Mouse (Mus musculus): Measurements from ENCODE around the gene Gm43518. TPM values are rescaled to one million over a fixed set of nuclear protein-coding genes. Genes with fewer than 3 reads are reported as not detected.

The Gm43518 gene
- polyA plus RNA-seq, 1 experiment from 2014 or later: 2.7 TPM

- WGBS: 66% methylated on average over 18 of the region's 18 CpGs
- no peak for ATAC-seq (ENCODE audit: low read depth)
- Histone ChIP-seq H3K4me1 (ENCODE audit: control insufficient read depth, insufficient read depth, low read length) (peaks cover 4% of the 10 kb centered on the region; the same call in 1 of the 2 replicates), H3K9me3 (ENCODE audit: control insufficient read depth, low read length) (no peaks in the 10 kb centered on the region), H3K9ac (replicated peaks; ENCODE audit: low read depth, low read length) (no peak overlapping the region), H3K27me3 (ENCODE audit: control insufficient read depth, insufficient read depth, low read length) (no peaks in the 10 kb centered on the region), H3K4me3 (ENCODE audit: low read depth, low read length) (no peak overlapping the region), H3K4me2 (ENCODE audit: low read depth, low read length) (no peak overlapping the region), H3K27ac (ENCODE audit: low read depth, low read length) (no peak overlapping the region), H3K36me3 (ENCODE audit: control insufficient read depth, insufficient read depth, low read length) (no peaks in the 10 kb centered on the region)
Measured at GRCm38 (mm10) chr5:123979221-123979979, 52.2 kb downstream of the Gm43518 start.

GRCm38 (mm10) chr5:123979980-123980369 is 52.8 kb downstream of the Gm43518 start:
- Histone ChIP-seq H3K36me3 (ENCODE audit: control insufficient read depth, insufficient read depth, low read length) (no peaks in the 10 kb centered on the region), H3K9ac (replicated peaks; ENCODE audit: low read depth, low read length) (no peak overlapping the region), H3K27ac (ENCODE audit: low read depth, low read length) (no peak overlapping the region), H3K4me3 (ENCODE audit: low read depth, low read length) (no peak overlapping the region), H3K9me3 (ENCODE audit: control insufficient read depth, low read length) (no peaks in the 10 kb centered on the region), H3K4me2 (ENCODE audit: low read depth, low read length) (no peak overlapping the region), H3K4me1 (ENCODE audit: control insufficient read depth, insufficient read depth, low read length) (no peaks in the 10 kb centered on the region), H3K27me3 (ENCODE audit: control insufficient read depth, insufficient read depth, low read length) (no peaks in the 10 kb centered on the region)
- ATAC-seq (ENCODE audit: low read depth): no peak
- 77% methylated on average over 4 of the region's 4 CpGs for WGBS

GRCm38 (mm10) chr5:123980521-123981249 is 53.5 kb downstream of the Gm43518 start:
- no peaks in the 10 kb centered on the region for H3K4me1 ChIP-seq (ENCODE audit: control insufficient read depth, insufficient read depth, low read length)
- H3K9ac ChIP-seq (replicated peaks; ENCODE audit: low read depth, low read length): no peak overlapping the region
- no peak overlapping the region for H3K4me3 ChIP-seq (ENCODE audit: low read depth, low read length)
- H3K27ac ChIP-seq (ENCODE audit: low read depth, low read length): no peak overlapping the region
- WGBS: 81% methylated on average over 9 of the region's 9 CpGs
- H3K9me3 ChIP-seq (ENCODE audit: control insufficient read depth, low read length): no peaks in the 10 kb centered on the region
- no peaks in the 10 kb centered on the region for H3K36me3 ChIP-seq (ENCODE audit: control insufficient read depth, insufficient read depth, low read length)
- H3K4me2 ChIP-seq (ENCODE audit: low read depth, low read length): no peak overlapping the region
- H3K27me3 ChIP-seq (ENCODE audit: control insufficient read depth, insufficient read depth, low read length): no peaks in the 10 kb centered on the region
- no peak for ATAC-seq (ENCODE audit: low read depth)

- Histone ChIP-seq H3K4me3 (ENCODE audit: low read depth, low read length) (no peak overlapping the region), H3K27ac (ENCODE audit: low read depth, low read length) (no peak overlapping the region)
- WGBS: 68% methylated on average over 6 of the region's 6 CpGs
Measured at GRCm38 (mm10) chr5:123981250-123981554, 54.0 kb downstream of the Gm43518 start.

GRCm38 (mm10) chr5:123982838-123983237 is 55.6 kb downstream of the Gm43518 start:
- WGBS: 83% methylated on average over 11 of the region's 11 CpGs
- ATAC-seq (ENCODE audit: low read depth): no peak
- H3K9me3 ChIP-seq (ENCODE audit: control insufficient read depth, low read length): no peaks in the 10 kb centered on the region

More at GRCm38 (mm10) chr5:123981250-123981554, 54.0 kb downstream of the Gm43518 start:
- Histone ChIP-seq H3K27me3 (ENCODE audit: control insufficient read depth, insufficient read depth, low read length) (no peaks in the 10 kb centered on the region), H3K36me3 (ENCODE audit: control insufficient read depth, insufficient read depth, low read length) (no peaks in the 10 kb centered on the region), H3K4me2 (ENCODE audit: low read depth, low read length) (no peak overlapping the region), H3K9me3 (ENCODE audit: control insufficient read depth, low read length) (no peaks in the 10 kb centered on the region), H3K9ac (replicated peaks; ENCODE audit: low read depth, low read length) (no peak overlapping the region), H3K4me1 (ENCODE audit: control insufficient read depth, insufficient read depth, low read length) (no peaks in the 10 kb centered on the region)
- no peak for ATAC-seq (ENCODE audit: low read depth)

GRCm38 (mm10) chr5:123985434-123985833 is 58.2 kb downstream of the Gm43518 start:
- Histone ChIP-seq H3K4me2 (ENCODE audit: low read depth, low read length) (no peak overlapping the region), H3K4me3 (ENCODE audit: low read depth, low read length) (no peak overlapping the region), H3K27me3 (ENCODE audit: control insufficient read depth, insufficient read depth, low read length) (no peaks in the 10 kb centered on the region), H3K36me3 (ENCODE audit: control insufficient read depth, insufficient read depth, low read length) (no peaks in the 10 kb centered on the region), H3K9ac (replicated peaks; ENCODE audit: low read depth, low read length) (no peak overlapping the region), H3K9me3 (ENCODE audit: control insufficient read depth, low read length) (no peaks in the 10 kb centered on the region), H3K27ac (ENCODE audit: low read depth, low read length) (no peak overlapping the region), H3K4me1 (ENCODE audit: control insufficient read depth, insufficient read depth, low read length) (peaks cover 5% of the 10 kb centered on the region; the same call in 1 of the 2 replicates)
- ATAC-seq (ENCODE audit: low read depth): no peak
- WGBS: 84% methylated on average over 9 of the region's 9 CpGs

More at GRCm38 (mm10) chr5:123982838-123983237, 55.6 kb downstream of the Gm43518 start:
- Histone ChIP-seq H3K9ac (replicated peaks; ENCODE audit: low read depth, low read length) (no peak overlapping the region), H3K4me1 (ENCODE audit: control insufficient read depth, insufficient read depth, low read length) (no peaks in the 10 kb centered on the region), H3K27me3 (ENCODE audit: control insufficient read depth, insufficient read depth, low read length) (no peaks in the 10 kb centered on the region), H3K36me3 (ENCODE audit: control insufficient read depth, insufficient read depth, low read length) (no peaks in the 10 kb centered on the region), H3K4me2 (ENCODE audit: low read depth, low read length) (no peak overlapping the region), H3K27ac (ENCODE audit: low read depth, low read length) (no peak overlapping the region), H3K4me3 (ENCODE audit: low read depth, low read length) (no peak overlapping the region)

GRCm38 (mm10) chr5:123986925-123987324 is 59.7 kb downstream of the Gm43518 start:
- WGBS: 82% methylated on average over 2 of the region's 2 CpGs
- no peaks in the 10 kb centered on the region for H3K27me3 ChIP-seq (ENCODE audit: control insufficient read depth, insufficient read depth, low read length)
- no peak overlapping the region for H3K4me3 ChIP-seq (ENCODE audit: low read depth, low read length)
- H3K36me3 ChIP-seq (ENCODE audit: control insufficient read depth, insufficient read depth, low read length): no peaks in the 10 kb centered on the region
- peaks cover 5% of the 10 kb centered on the region; the same call in 1 of the 2 replicates for H3K4me1 ChIP-seq (ENCODE audit: control insufficient read depth, insufficient read depth, low read length)
- H3K4me2 ChIP-seq (ENCODE audit: low read depth, low read length): no peak overlapping the region
- H3K9ac ChIP-seq (replicated peaks; ENCODE audit: low read depth, low read length): no peak overlapping the region
- H3K9me3 ChIP-seq (ENCODE audit: control insufficient read depth, low read length): no peaks in the 10 kb centered on the region
- H3K27ac ChIP-seq (ENCODE audit: low read depth, low read length): no peak overlapping the region
- ATAC-seq (ENCODE audit: low read depth): no peak

GRCm38 (mm10) chr5:123987511-123987910 is 60.3 kb downstream of the Gm43518 start:
- H3K27me3 ChIP-seq (ENCODE audit: control insufficient read depth, insufficient read depth, low read length): no peaks in the 10 kb centered on the region
- no peak overlapping the region for H3K27ac ChIP-seq (ENCODE audit: low read depth, low read length)
- H3K9ac ChIP-seq (replicated peaks; ENCODE audit: low read depth, low read length): no peak overlapping the region
- no peaks in the 10 kb centered on the region for H3K9me3 ChIP-seq (ENCODE audit: control insufficient read depth, low read length)
- no peak for ATAC-seq (ENCODE audit: low read depth)
- no peak overlapping the region for H3K4me2 ChIP-seq (ENCODE audit: low read depth, low read length)
- H3K4me3 ChIP-seq (ENCODE audit: low read depth, low read length): no peak overlapping the region
- H3K36me3 ChIP-seq (ENCODE audit: control insufficient read depth, insufficient read depth, low read length): no peaks in the 10 kb centered on the region
- WGBS: 81% methylated on average over 4 of the region's 4 CpGs
- peaks cover 5% of the 10 kb centered on the region; the same call in 1 of the 2 replicates for H3K4me1 ChIP-seq (ENCODE audit: control insufficient read depth, insufficient read depth, low read length)

Measured in neural tube, embryonic 14.5 days (tissue).